Mouse (Mus musculus): ENCODE data around the gene Zfp169. TPM values are rescaled to one million over a fixed set of nuclear protein-coding genes. Genes with fewer than 3 reads are reported as not detected.
A peak's percentile ranks its signal among the peaks of the same experiment; 100 is the strongest.
"Not testable (repeated sequence)": the region's sequence is repeated elsewhere in the genome, so short reads cannot be mapped to it uniquely, and the experiment has no call there.

Zfp169 gene
- polyA plus RNA-seq, 1 experiment from 2014 or later, result 3.6 TPM

GRCm38 (mm10) chr13:48544867-48545266 lies 31.6 kb upstream of the Zfp169 start:
- WGBS, result 22% methylated on average over 4 of the region's 4 CpGs
- ATAC-seq (ENCODE audit: borderline replicate concordance, extremely low read depth, low FRiP score, low TSS enrichment), result no peak
- H3K9ac ChIP-seq, result peak overlapping the region; percentile 79
- H3K27me3 ChIP-seq, result no peaks in the 10 kb centered on the region
- peak overlapping the region; percentile 67 for H3K4me2 ChIP-seq
- H3K9me3 ChIP-seq, result no peaks in the 10 kb centered on the region
- peak overlapping the region; percentile 76 for H3K4me3 ChIP-seq
- peaks cover 41% of the 10 kb centered on the region for H3K4me1 ChIP-seq
- no peaks in the 10 kb centered on the region for H3K36me3 ChIP-seq
- peak overlapping the region; percentile 92; the same call in 1 of the 2 replicates for H3K27ac ChIP-seq

GRCm38 (mm10) chr13:48544391-48544790 lies 31.1 kb upstream of the Zfp169 start:
- Histone ChIP-seq H3K4me2 (peak overlapping the region; percentile 67), H3K9ac (no peak overlapping the region), H3K9me3 (no peaks in the 10 kb centered on the region), H3K36me3 (no peaks in the 10 kb centered on the region), H3K27me3 (no peaks in the 10 kb centered on the region), H3K4me3 (peak overlapping the region; percentile 76), H3K4me1 (peaks cover 44% of the 10 kb centered on the region), H3K27ac (no peak overlapping the region)
- ATAC-seq (ENCODE audit: borderline replicate concordance, extremely low read depth, low FRiP score, low TSS enrichment), result no peak

DNA sequence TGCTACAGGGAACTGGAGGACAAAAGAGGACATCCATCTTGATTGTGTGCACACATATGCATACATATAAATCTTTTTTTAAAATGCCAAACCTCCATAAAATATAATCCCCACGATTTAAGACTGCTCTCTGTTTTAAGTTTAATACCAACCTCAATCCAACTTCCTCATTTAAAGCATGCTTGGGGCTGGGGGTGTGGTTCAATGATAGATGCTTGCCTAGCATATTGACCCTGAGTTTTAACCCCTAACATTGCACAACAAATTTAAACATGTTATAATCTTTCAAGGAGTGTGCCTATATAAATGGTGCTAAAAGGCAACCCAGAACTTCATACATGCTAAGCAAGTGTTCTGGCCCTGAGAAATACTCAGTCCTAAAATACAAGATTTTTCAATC lies 27.2 kb upstream of the Zfp169 start:
- H3K4me2 ChIP-seq, result peak overlapping the region; percentile 19; the same call in 1 of the 2 replicates
- H3K36me3 ChIP-seq, result peaks cover 17% of the 10 kb centered on the region
- H3K27me3 ChIP-seq, result no peaks in the 10 kb centered on the region
- H3K9ac ChIP-seq, result no peak overlapping the region
- H3K4me1 ChIP-seq, result peaks cover 47% of the 10 kb centered on the region
- 32% methylated on average over 1 of the region's 1 CpGs for WGBS
- no peak overlapping the region for H3K4me3 ChIP-seq
- H3K27ac ChIP-seq, result no peak overlapping the region
- ATAC-seq (ENCODE audit: borderline replicate concordance, extremely low read depth, low FRiP score, low TSS enrichment), result no peak
- no peaks in the 10 kb centered on the region for H3K9me3 ChIP-seq

DNA sequence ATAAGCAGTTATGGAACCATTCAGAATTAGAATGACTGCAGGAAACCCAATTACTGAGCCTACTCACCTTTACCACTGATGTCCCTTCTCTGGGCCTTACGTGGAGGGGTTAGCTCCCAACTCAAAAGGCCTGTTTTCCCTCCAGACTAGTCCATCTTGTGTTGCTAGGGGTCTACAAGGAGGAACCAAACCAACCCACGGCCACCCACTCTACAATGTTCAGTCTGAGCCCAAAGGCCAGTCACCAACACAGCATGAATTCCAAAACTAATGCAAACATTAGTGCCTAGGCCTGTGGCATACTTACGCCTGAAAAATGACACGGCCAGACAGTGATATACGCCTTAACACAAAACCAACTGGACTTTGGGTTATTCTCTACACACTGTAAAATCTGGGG lies 20.2 kb upstream of the Zfp169 start:
- H3K27me3 ChIP-seq, result no peaks in the 10 kb centered on the region
- H3K4me2 ChIP-seq, result no peak overlapping the region
- H3K4me1 ChIP-seq, result 0 out of 2 replicates have a peak, but pooled peaks cover 5% of the 10 kb centered on the region
- H3K36me3 ChIP-seq, result peaks cover 28% of the 10 kb centered on the region
- no peak overlapping the region for H3K4me3 ChIP-seq
- no peak overlapping the region for H3K27ac ChIP-seq
- H3K9me3 ChIP-seq, result no peaks in the 10 kb centered on the region
- H3K9ac ChIP-seq, result no peak overlapping the region
- no peak for ATAC-seq (ENCODE audit: borderline replicate concordance, extremely low read depth, low FRiP score, low TSS enrichment)
- WGBS, result 82% methylated on average over 5 of the region's 5 CpGs

- WGBS, result 60% methylated on average over 2 of the region's 2 CpGs
- Histone ChIP-seq H3K4me3 (no peak overlapping the region), H3K9me3 (no peaks in the 10 kb centered on the region), H3K27ac (no peak overlapping the region), H3K4me2 (no peak overlapping the region), H3K9ac (no peak overlapping the region), H3K27me3 (no peaks in the 10 kb centered on the region), H3K36me3 (peaks cover 18% of the 10 kb centered on the region), H3K4me1 (0 out of 2 replicates have a peak, but pooled peaks cover 3% of the 10 kb centered on the region)
- ATAC-seq (ENCODE audit: borderline replicate concordance, extremely low read depth, low FRiP score, low TSS enrichment), result no peak
Observed at GRCm38 (mm10) chr13:48531448-48531847, 18.2 kb upstream of the Zfp169 start.

- H3K36me3 ChIP-seq, result peaks cover 13% of the 10 kb centered on the region
Observed at GRCm38 (mm10) chr13:48530685-48531084, 17.4 kb upstream of the Zfp169 start.

DNA sequence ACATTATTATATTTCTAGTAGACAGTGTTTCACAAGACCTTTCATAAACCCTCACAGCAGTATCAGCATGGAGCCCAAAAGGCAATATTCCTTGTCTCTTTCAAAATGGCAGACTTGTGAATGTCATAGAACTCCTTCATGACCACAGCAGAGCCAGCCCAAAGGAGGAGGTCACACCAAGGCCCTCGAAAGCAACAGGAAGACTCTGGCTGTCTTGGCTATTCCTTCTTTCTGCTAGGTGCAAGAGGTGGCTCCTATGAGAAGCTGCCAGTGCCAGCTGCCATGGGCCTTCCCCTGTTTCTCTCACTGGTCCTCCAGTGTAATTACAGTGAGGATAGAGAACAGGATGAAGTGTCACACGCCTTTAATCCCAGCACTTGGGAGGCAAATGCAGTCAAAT lies 15.8 kb upstream of the Zfp169 start:
- ATAC-seq (ENCODE audit: borderline replicate concordance, extremely low read depth, low FRiP score, low TSS enrichment), result no peak
- H3K9me3 ChIP-seq, result no peaks in the 10 kb centered on the region
- WGBS, result 41% methylated on average over 2 of the region's 2 CpGs

More at GRCm38 (mm10) chr13:48530685-48531084, 17.4 kb upstream of the Zfp169 start:
- no peaks in the 10 kb centered on the region for H3K27me3 ChIP-seq
- WGBS, result 42% methylated on average over 2 of the region's 2 CpGs
- peak; percentile 76 for ATAC-seq (ENCODE audit: borderline replicate concordance, extremely low read depth, low FRiP score, low TSS enrichment)
- no peak overlapping the region for H3K27ac ChIP-seq
- no peak overlapping the region for H3K4me3 ChIP-seq
- H3K9me3 ChIP-seq, result no peaks in the 10 kb centered on the region
- H3K4me2 ChIP-seq, result no peak overlapping the region
- no peak overlapping the region for H3K9ac ChIP-seq
- no peaks in the 10 kb centered on the region for H3K4me1 ChIP-seq

GRCm38 (mm10) chr13:48528123-48528871 lies 15.0 kb upstream of the Zfp169 start:
- Histone ChIP-seq H3K36me3 (0 out of 2 replicates have a peak, but pooled peaks cover under 1% of the 10 kb centered on the region), H3K9ac (no peak overlapping the region), H3K4me1 (no peaks in the 10 kb centered on the region), H3K27ac (no peak overlapping the region), H3K4me2 (no peak overlapping the region), H3K9me3 (no peaks in the 10 kb centered on the region), H3K27me3 (no peaks in the 10 kb centered on the region), H3K4me3 (no peak overlapping the region)
- WGBS, result 50% methylated on average over 15 of the region's 15 CpGs
- ATAC-seq (ENCODE audit: borderline replicate concordance, extremely low read depth, low FRiP score, low TSS enrichment), result peak; percentile 41

More for the DNA sequence above, 15.8 kb upstream of the Zfp169 start:
- Histone ChIP-seq H3K27me3 (no peaks in the 10 kb centered on the region), H3K4me2 (no peak overlapping the region), H3K27ac (no peak overlapping the region), H3K4me3 (no peak overlapping the region), H3K36me3 (peaks cover 5% of the 10 kb centered on the region; the same call in 1 of the 2 replicates), H3K4me1 (no peaks in the 10 kb centered on the region), H3K9ac (no peak overlapping the region)

DNA sequence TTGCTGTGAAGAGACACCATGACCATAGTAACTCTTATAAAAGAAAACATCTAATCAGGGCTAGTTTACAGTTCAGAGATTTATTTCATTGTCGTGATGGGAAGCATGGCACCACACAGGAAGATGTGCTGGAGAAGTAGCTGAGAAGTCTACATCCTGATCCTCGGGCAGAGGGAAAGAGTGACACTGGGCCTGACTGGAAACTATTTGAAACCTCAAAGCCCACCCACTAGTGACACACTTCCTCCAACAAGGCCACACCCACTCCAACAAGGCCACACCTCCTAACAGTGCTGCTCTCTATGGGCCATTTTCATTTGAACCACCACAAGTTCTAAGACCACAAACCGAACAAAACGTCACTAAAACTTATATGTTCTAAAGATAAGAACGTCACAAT lies 12.5 kb upstream of the Zfp169 start:
- H3K4me1 ChIP-seq, result no peaks in the 10 kb centered on the region
- H3K9ac ChIP-seq, result no peak overlapping the region
- ATAC-seq (ENCODE audit: borderline replicate concordance, extremely low read depth, low FRiP score, low TSS enrichment), result no peak
- WGBS, result 65% methylated on average over 5 of the region's 5 CpGs
- no peak overlapping the region for H3K4me3 ChIP-seq
- H3K9me3 ChIP-seq, result no peaks in the 10 kb centered on the region
- no peaks in the 10 kb centered on the region for H3K36me3 ChIP-seq
- H3K27me3 ChIP-seq, result no peaks in the 10 kb centered on the region
- H3K27ac ChIP-seq, result no peak overlapping the region
- no peak overlapping the region for H3K4me2 ChIP-seq

GRCm38 (mm10) chr13:48519122-48519521 lies 5.9 kb upstream of the Zfp169 start:
- not testable (repeated sequence) for H3K27me3 ChIP-seq; H3K9ac ChIP-seq; H3K4me3 ChIP-seq; H3K36me3 ChIP-seq; H3K9me3 ChIP-seq; ATAC-seq (ENCODE audit: borderline replicate concordance, extremely low read depth, low FRiP score, low TSS enrichment); H3K27ac ChIP-seq; H3K4me1 ChIP-seq; H3K4me2 ChIP-seq

DNA sequence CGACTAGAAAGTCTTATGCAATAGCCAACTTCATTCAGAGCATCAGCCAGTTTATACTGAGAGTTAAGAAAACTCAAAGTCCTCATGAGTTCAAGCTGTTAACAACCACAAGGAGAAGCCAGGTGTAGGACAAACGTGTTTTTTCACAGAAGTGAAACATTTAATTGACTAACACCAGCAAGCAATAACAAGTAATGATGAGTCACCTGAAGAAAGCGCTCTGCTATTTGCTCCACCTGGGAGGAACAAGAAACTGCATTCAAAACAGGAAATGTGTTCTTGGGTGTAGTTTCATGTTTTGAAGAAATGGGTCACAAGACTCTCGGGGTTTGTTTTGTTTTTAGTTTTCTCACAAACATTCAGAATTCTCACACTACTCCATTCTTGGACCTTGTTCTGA lies 2.6 kb upstream of the Zfp169 start:
- H3K27ac ChIP-seq, result no peak overlapping the region
- H3K4me3 ChIP-seq, result no peak overlapping the region
- WGBS, result 69% methylated on average over 4 of the region's 4 CpGs
- no peaks in the 10 kb centered on the region for H3K27me3 ChIP-seq
- H3K9me3 ChIP-seq, result no peaks in the 10 kb centered on the region
- no peak for ATAC-seq (ENCODE audit: borderline replicate concordance, extremely low read depth, low FRiP score, low TSS enrichment)
- H3K9ac ChIP-seq, result no peak overlapping the region
- peaks cover 7% of the 10 kb centered on the region; the same call in 1 of the 2 replicates for H3K4me1 ChIP-seq
- H3K4me2 ChIP-seq, result no peak overlapping the region
- no peaks in the 10 kb centered on the region for H3K36me3 ChIP-seq

GRCm38 (mm10) chr13:48508661-48509060 lies 4.6 kb downstream of the Zfp169 start:
- Histone ChIP-seq H3K9ac (no peak overlapping the region), H3K36me3 (peaks cover 16% of the 10 kb centered on the region; the same call in 1 of the 2 replicates), H3K4me2 (no peak overlapping the region), H3K4me3 (no peak overlapping the region), H3K4me1 (peaks cover 7% of the 10 kb centered on the region; the same call in 1 of the 2 replicates), H3K27me3 (no peaks in the 10 kb centered on the region), H3K9me3 (no peaks in the 10 kb centered on the region), H3K27ac (no peak overlapping the region)
- no peak for ATAC-seq (ENCODE audit: borderline replicate concordance, extremely low read depth, low FRiP score, low TSS enrichment)
- WGBS, result 69% methylated on average over 9 of the region's 9 CpGs
